Mouse (Mus musculus): ENCODE measurements at regions not wholly inside any gene's neighbourhood (a gene's known extent, or its start where the extent isn't known, plus 50 kb on each side); places are given as distances from the start of the nearest gene placed in this dataset.

DNA sequence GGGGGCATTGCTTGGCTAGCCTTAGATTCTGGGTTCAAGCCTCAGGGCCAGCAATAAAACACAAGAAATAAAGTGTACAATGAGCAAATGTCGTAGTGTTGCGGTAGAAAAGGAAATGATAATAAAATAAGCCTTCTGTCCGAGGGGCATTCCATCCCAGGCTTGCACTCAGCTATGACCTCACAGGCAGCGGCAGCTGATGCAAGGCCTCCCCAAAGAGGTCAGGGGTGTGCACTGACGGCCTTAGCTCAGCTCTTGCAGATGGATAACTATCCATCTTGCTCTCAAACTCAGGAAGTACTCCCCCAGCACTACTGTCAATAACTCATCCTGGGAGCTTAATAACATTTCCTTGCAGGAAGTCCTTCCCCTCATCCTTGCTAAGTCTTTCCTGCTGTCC, 314.4 kb upstream of the Tbx3 start:
- H3K4me1 ChIP-seq (ENCODE audit: control insufficient read depth in 1 of 2, insufficient read depth in 2 of 2, low read length in 2 of 2) = no peaks in the 10 kb centered on the region
- no peaks in the 10 kb centered on the region for H3K9me3 ChIP-seq (replicated peaks; ENCODE audit: insufficient read depth, low read length)
- H3K4me3 ChIP-seq (ENCODE audit: control insufficient read depth in 1 of 2, insufficient read depth in 1 of 2, low read depth in 2 of 2, low read length in 2 of 2) = no peak overlapping the region
- H3K9ac ChIP-seq (ENCODE audit: control insufficient read depth, low read depth, low read length, poor library complexity, severe bottlenecking) = no peak overlapping the region
- no peaks in the 10 kb centered on the region for H3K79me2 ChIP-seq (ENCODE audit: control insufficient read depth, insufficient read depth, low read length, poor library complexity)
- no peak for DNase-seq (ENCODE audit: low read depth, low spot score)
- no peaks in the 10 kb centered on the region for H3K27me3 ChIP-seq (ENCODE audit: control insufficient read depth in 1 of 2, insufficient read depth in 2 of 2, low read length in 2 of 2)
- TF ChIP-seq MAZ (IDR thresholded peaks at IDR 0.05; ENCODE audit: low read depth, low read length) = no peak
- TF ChIP-seq CHD1 (IDR thresholded peaks at IDR 0.05; ENCODE audit: low read depth, low read length) = no peak
- no peak for TF ChIP-seq USF1 (IDR thresholded peaks at IDR 0.05; ENCODE audit: low read depth, low read length)
- no peak for TF ChIP-seq POLR2A (IDR thresholded peaks at IDR 0.05; ENCODE audit: control insufficient read depth in 1 of 2, insufficient read depth in 1 of 2, low read depth in 1 of 2, low read length in 2 of 2, poor library complexity in 1 of 2)
- no peak for TF ChIP-seq MAX (IDR thresholded peaks at IDR 0.05; ENCODE audit: low read length)
- H3K27ac ChIP-seq (ENCODE audit: control insufficient read depth, low read depth, low read length) = no peak overlapping the region
- H3K36me3 ChIP-seq (ENCODE audit: control insufficient read depth in 1 of 2, insufficient read depth in 2 of 2, low read length in 2 of 2) = no peaks in the 10 kb centered on the region

DNA sequence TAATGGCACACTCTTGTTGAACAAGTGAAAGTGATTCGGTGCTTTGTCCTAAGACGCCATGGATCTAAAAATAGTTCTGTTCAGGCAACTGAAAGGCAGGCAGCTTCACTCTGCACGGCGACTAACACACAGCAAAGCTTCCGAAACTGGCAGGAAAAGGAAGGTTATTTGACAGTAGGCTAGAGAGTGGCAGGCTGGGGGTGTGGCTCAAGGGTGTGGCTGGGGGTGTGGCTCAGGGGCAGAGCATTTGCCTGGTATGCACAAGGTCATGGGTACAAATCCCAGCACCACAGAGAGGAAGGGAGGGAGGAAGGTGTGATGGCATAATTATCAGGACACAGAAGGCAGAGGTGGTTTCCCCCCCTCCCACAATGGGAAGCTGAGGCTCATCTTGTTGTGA, 310.8 kb upstream of the Tbx3 start:
- H3K27ac ChIP-seq (ENCODE audit: control insufficient read depth, low read depth, low read length) = no peak overlapping the region

DNA sequence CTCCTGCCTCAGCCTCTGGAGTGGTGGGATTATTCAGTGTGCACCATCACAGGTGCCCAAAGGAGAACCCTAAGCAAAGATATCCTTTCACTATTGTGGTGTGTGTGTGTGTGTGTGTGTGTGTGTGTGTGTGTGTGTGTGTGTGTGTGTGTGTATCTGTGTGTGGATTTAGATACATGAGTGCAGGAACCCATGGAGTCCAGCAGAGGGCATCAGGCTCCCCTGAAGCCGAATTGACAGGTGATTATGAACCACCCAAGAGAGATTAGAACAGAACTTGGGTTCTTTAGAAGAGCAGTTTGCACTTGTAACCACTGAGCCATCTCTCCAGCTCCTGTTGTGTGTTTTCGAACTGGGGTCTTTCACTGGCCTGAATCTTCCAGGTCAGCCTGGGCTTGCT, 310.1 kb upstream of the Tbx3 start:
- no peaks in the 10 kb centered on the region for H3K79me2 ChIP-seq (ENCODE audit: control insufficient read depth, insufficient read depth, low read length, poor library complexity)
- no peak overlapping the region for H3K9ac ChIP-seq (ENCODE audit: control insufficient read depth, low read depth, low read length, poor library complexity, severe bottlenecking)
- no peaks in the 10 kb centered on the region for H3K4me1 ChIP-seq (ENCODE audit: control insufficient read depth in 1 of 2, insufficient read depth in 2 of 2, low read length in 2 of 2)
- H3K4me3 ChIP-seq (ENCODE audit: control insufficient read depth in 1 of 2, insufficient read depth in 1 of 2, low read depth in 2 of 2, low read length in 2 of 2) = no peak overlapping the region
- H3K36me3 ChIP-seq (ENCODE audit: control insufficient read depth in 1 of 2, insufficient read depth in 2 of 2, low read length in 2 of 2) = no peaks in the 10 kb centered on the region
- no peak for DNase-seq (ENCODE audit: low read depth, low spot score)
- no peaks in the 10 kb centered on the region for H3K9me3 ChIP-seq (replicated peaks; ENCODE audit: insufficient read depth, low read length)
- no peak overlapping the region for H3K27ac ChIP-seq (ENCODE audit: control insufficient read depth, low read depth, low read length)
- TF ChIP-seq SMC3 (IDR thresholded peaks at IDR 0.05; ENCODE audit: low read depth, low read length) = no peak
- no peak for TF ChIP-seq ETS1 (IDR thresholded peaks at IDR 0.05; ENCODE audit: low read depth, low read length)
- no peak for TF ChIP-seq GABPA (IDR thresholded peaks at IDR 0.05; ENCODE audit: low read depth, low read length)
- TF ChIP-seq TAL1 (IDR thresholded peaks at IDR 0.05; ENCODE audit: low read length) = no peak
- TF ChIP-seq MEF2A (IDR thresholded peaks at IDR 0.05; ENCODE audit: extremely low read depth, insufficient replicate concordance, low read depth, low read length, poor library complexity, severe bottlenecking) = no peak
- TF ChIP-seq TBP (IDR thresholded peaks at IDR 0.05; ENCODE audit: low read depth, low read length) = no peak
- TF ChIP-seq MAZ (IDR thresholded peaks at IDR 0.05; ENCODE audit: low read depth, low read length) = no peak
- TF ChIP-seq HCFC1 (IDR thresholded peaks at IDR 0.05; ENCODE audit: low read depth, low read length) = no peak
- TF ChIP-seq UBTF (IDR thresholded peaks at IDR 0.05; ENCODE audit: borderline replicate concordance, insufficient read depth, low read depth, low read length) = no peak
- TF ChIP-seq NELFE (IDR thresholded peaks at IDR 0.05; ENCODE audit: low read depth, low read length) = no peak
- TF ChIP-seq BHLHE40 (IDR thresholded peaks at IDR 0.05; ENCODE audit: borderline replicate concordance, low read depth, low read length) = no peak
- no peak for TF ChIP-seq ZC3H11A (IDR thresholded peaks at IDR 0.05; ENCODE audit: low read depth, low read length)
- no peak for TF ChIP-seq RCOR1 (IDR thresholded peaks at IDR 0.05; ENCODE audit: low read depth, low read length)
- no peak for TF ChIP-seq CHD2 (IDR thresholded peaks at IDR 0.05; ENCODE audit: low read length)
- no peaks in the 10 kb centered on the region for H3K27me3 ChIP-seq (ENCODE audit: control insufficient read depth in 1 of 2, insufficient read depth in 2 of 2, low read length in 2 of 2)

More for the DNA sequence above, 310.8 kb upstream of the Tbx3 start:
- no peak for DNase-seq (ENCODE audit: low read depth, low spot score)
- H3K4me1 ChIP-seq (ENCODE audit: control insufficient read depth in 1 of 2, insufficient read depth in 2 of 2, low read length in 2 of 2) = no peaks in the 10 kb centered on the region
- no peaks in the 10 kb centered on the region for H3K27me3 ChIP-seq (ENCODE audit: control insufficient read depth in 1 of 2, insufficient read depth in 2 of 2, low read length in 2 of 2)
- H3K9me3 ChIP-seq (replicated peaks; ENCODE audit: insufficient read depth, low read length) = no peaks in the 10 kb centered on the region
- H3K9ac ChIP-seq (ENCODE audit: control insufficient read depth, low read depth, low read length, poor library complexity, severe bottlenecking) = no peak overlapping the region
- H3K36me3 ChIP-seq (ENCODE audit: control insufficient read depth in 1 of 2, insufficient read depth in 2 of 2, low read length in 2 of 2) = no peaks in the 10 kb centered on the region
- no peak overlapping the region for H3K4me3 ChIP-seq (ENCODE audit: control insufficient read depth in 1 of 2, insufficient read depth in 1 of 2, low read depth in 2 of 2, low read length in 2 of 2)
- no peak for TF ChIP-seq SMC3 (IDR thresholded peaks at IDR 0.05; ENCODE audit: low read depth, low read length)
- TF ChIP-seq ZMIZ1 (IDR thresholded peaks at IDR 0.05; ENCODE audit: low read depth, low read length) = no peak
- TF ChIP-seq ZNF384 (IDR thresholded peaks at IDR 0.05; ENCODE audit: low read depth, low read length) = no peak
- TF ChIP-seq POLR2A (IDR thresholded peaks at IDR 0.05; ENCODE audit: control insufficient read depth in 1 of 2, insufficient read depth in 1 of 2, low read depth in 1 of 2, low read length in 2 of 2, poor library complexity in 1 of 2) = no peak
- TF ChIP-seq GATA1 (IDR thresholded peaks at IDR 0.05; ENCODE audit: low read depth, low read length) = no peak
- TF ChIP-seq TCF12 (IDR thresholded peaks at IDR 0.05; ENCODE audit: low read depth, low read length) = no peak
- no peak for TF ChIP-seq UBTF (IDR thresholded peaks at IDR 0.05; ENCODE audit: borderline replicate concordance, insufficient read depth, low read depth, low read length)
- no peak for TF ChIP-seq ZKSCAN1 (IDR thresholded peaks at IDR 0.05; ENCODE audit: low read depth, low read length)
- no peak for TF ChIP-seq USF2 (IDR thresholded peaks at IDR 0.05; ENCODE audit: borderline replicate concordance in 1 of 2, insufficient read depth in 1 of 2, low read depth in 1 of 2, low read length in 2 of 2)
- TF ChIP-seq MYC (IDR thresholded peaks at IDR 0.05; ENCODE audit: low read depth, low read length) = no peak
- no peak for TF ChIP-seq ETS1 (IDR thresholded peaks at IDR 0.05; ENCODE audit: low read depth, low read length)
- no peak for TF ChIP-seq CTCF (IDR thresholded peaks at IDR 0.05 in 2 of 3, conservative IDR thresholded peaks at IDR 0.05 in 1 of 3; ENCODE audit: control insufficient read depth in 1 of 3, insufficient read depth in 1 of 3, low read depth in 2 of 3, low read length in 3 of 3, poor library complexity in 1 of 3, severe bottlenecking in 1 of 3)
- no peak for TF ChIP-seq NRF1 (IDR thresholded peaks at IDR 0.05; ENCODE audit: insufficient read depth, low read depth, low read length, poor library complexity, severe bottlenecking)
- TF ChIP-seq NELFE (IDR thresholded peaks at IDR 0.05; ENCODE audit: low read depth, low read length) = no peak
- TF ChIP-seq USF1 (IDR thresholded peaks at IDR 0.05; ENCODE audit: low read depth, low read length) = no peak
- no peak for TF ChIP-seq MAFK (IDR thresholded peaks at IDR 0.05; ENCODE audit: borderline replicate concordance, low read depth, low read length)
- TF ChIP-seq POLR2AphosphoS5 (IDR thresholded peaks at IDR 0.05; ENCODE audit: borderline replicate concordance, low read depth, low read length) = no peak
- no peaks in the 10 kb centered on the region for H3K79me2 ChIP-seq (ENCODE audit: control insufficient read depth, insufficient read depth, low read length, poor library complexity)
